Mouse (Mus musculus) C2C12 (cell line): ENCODE measurements around the gene F13a1. TPM values are rescaled to one million over a fixed set of nuclear protein-coding genes. Genes with fewer than 3 reads are reported as not detected.

Experiments used
- H3K27me3 ChIP-seq: one replicate; pipeline ENCODE4 v1.6.1; 2011; ENCODE audit not compliant: control insufficient read depth, insufficient read depth, insufficient read length
- H3K36me3 ChIP-seq: one replicate; pipeline ENCODE4 v1.6.1; 2011; ENCODE audit not compliant: control insufficient read depth, insufficient read depth
- H3K4me3 ChIP-seq: one replicate; pipeline ENCODE4 v1.5.1; 2011; ENCODE audit warnings: mild to moderate bottlenecking, control low read depth; ENCODE audit not compliant: poor library complexity, insufficient read depth, severe bottlenecking
- H3K79me2 ChIP-seq: one replicate; pipeline ENCODE4 v1.6.1; 2011; ENCODE audit not compliant: control insufficient read depth, insufficient read depth
- H3K79me3 ChIP-seq: one replicate; pipeline ENCODE4 v1.6.1; 2011; ENCODE audit warnings: low read depth, control low read depth
- H3ac ChIP-seq: one replicate; pipeline ENCODE3; 2011; ENCODE audit warnings: low read depth; ENCODE audit not compliant: control insufficient read depth, insufficient read length
- CEBPB ChIP-seq: IDR thresholded peaks from one replicate; pipeline ENCODE4 v1.6.1; 2011; ENCODE audit warnings: low read depth, mild to moderate bottlenecking, control low read depth, moderate library complexity
- CTCF ChIP-seq: IDR thresholded peaks from one replicate; pipeline ENCODE4 v1.5.1; 2011; ENCODE audit not compliant: control insufficient read depth, insufficient read depth, insufficient read length
- FOSL1 ChIP-seq: IDR thresholded peaks from one replicate; pipeline ENCODE4 v1.8.0; 2011; ENCODE audit warnings: mild to moderate bottlenecking, low read length; ENCODE audit not compliant: poor library complexity, insufficient read depth, severe bottlenecking
- MAX ChIP-seq: IDR thresholded peaks from one replicate; pipeline ENCODE4 v1.6.1; 2011; ENCODE audit warnings: mild to moderate bottlenecking, control low read depth
- MYOD1 ChIP-seq: IDR thresholded peaks from one replicate; pipeline ENCODE4 v1.6.1; 2011; ENCODE audit warnings: low read depth; ENCODE audit not compliant: control insufficient read depth, insufficient read length
- MYOG ChIP-seq: IDR thresholded peaks from one replicate; pipeline ENCODE4 v1.6.1; 2011; ENCODE audit not compliant: control insufficient read depth, insufficient read length; ENCODE audit errors: extremely low read depth
- USF1 ChIP-seq: IDR thresholded peaks from one replicate; pipeline ENCODE4 v1.6.1; 2011; ENCODE audit warnings: low read depth, mild to moderate bottlenecking, control low read depth, moderate library complexity
- long read RNA-seq, 2 experiments: library from polyadenylated mRNA; unstranded; transcript quantifications; one replicate each; pipeline ENCODE4 v2.0.0; 2019 to 2020
- polyA plus RNA-seq: library from polyadenylated mRNA; unstranded; fragments of >200 nt; fragmentation: generic; extraction: Trizol; gene quantifications from one replicate; pipeline ENCODE4 v1.2.1, GENCODE M21; 2012; ENCODE audit warnings: missing spikeins

F13a1 gene
- 0.01 TPM for polyA plus RNA-seq
- long read RNA-seq, experiment 1: 0 reads
- long read RNA-seq, experiment 2, partial matches to known transcripts: 0 of 1 reads
- long read RNA-seq, experiment 2, other reads (novel, unspliced or antisense): 0 of 1 reads

GRCm38 (mm10) chr13:37050126-37050525 lies at the start of gene F13a1:
F13a1 (minus strand) TSS chr13:37050244.
- Histone ChIP-seq H3K79me3 (no peaks in the 10 kb centered on the region), H3K4me3 (no peak within 1 kb of the TSS), H3K27me3 (no peaks in the 10 kb centered on the region), H3ac (no peak within 1 kb of the TSS), H3K36me3 (no peaks in the 10 kb centered on the region), H3K79me2 (no peaks in the 10 kb centered on the region)
- no peak for TF ChIP-seq MYOD1
- TF ChIP-seq USF1: no peak
- TF ChIP-seq CEBPB: no peak

GRCm38 (mm10) chr13:37091620-37092019 lies 41.6 kb upstream of the F13a1 start:
- TF ChIP-seq MAX: no peak
- no peak for TF ChIP-seq CEBPB
- TF ChIP-seq MYOD1: no peak
- TF ChIP-seq USF1: no peak
- no peak for TF ChIP-seq CTCF
- TF ChIP-seq FOSL1: no peak
- no peak for TF ChIP-seq MYOG
- H3K27me3 ChIP-seq: no peaks in the 10 kb centered on the region
- no peaks in the 10 kb centered on the region for H3K36me3 ChIP-seq
- no peaks in the 10 kb centered on the region for H3K79me2 ChIP-seq
- no peak overlapping the region for H3ac ChIP-seq
- no peaks in the 10 kb centered on the region for H3K79me3 ChIP-seq
- H3K4me3 ChIP-seq: no peak overlapping the region

- Histone ChIP-seq H3K4me3 (no peak overlapping the region), H3K79me2 (no peaks in the 10 kb centered on the region), H3K36me3 (no peaks in the 10 kb centered on the region), H3ac (no peak overlapping the region), H3K79me3 (no peaks in the 10 kb centered on the region), H3K27me3 (no peaks in the 10 kb centered on the region)
- TF ChIP-seq MAX: no peak
- no peak for TF ChIP-seq MYOD1
- no peak for TF ChIP-seq CTCF
- no peak for TF ChIP-seq CEBPB
- no peak for TF ChIP-seq USF1
- TF ChIP-seq FOSL1: no peak
- no peak for TF ChIP-seq MYOG
These were observed 39.1 kb upstream of the F13a1 start for GRCm38 (mm10) chr13:37089104-37089503.

GRCm38 (mm10) chr13:37081506-37082241 lies 31.6 kb upstream of the F13a1 start:
- H3K27me3 ChIP-seq: no peaks in the 10 kb centered on the region
- no peaks in the 10 kb centered on the region for H3K79me2 ChIP-seq
- H3K36me3 ChIP-seq: no peaks in the 10 kb centered on the region
- no peak for TF ChIP-seq CTCF
- no peak for TF ChIP-seq USF1
- TF ChIP-seq MAX: no peak
- TF ChIP-seq FOSL1: no peak
- TF ChIP-seq MYOD1: no peak
- TF ChIP-seq MYOG: no peak
- no peaks in the 10 kb centered on the region for H3K79me3 ChIP-seq
- no peak overlapping the region for H3K4me3 ChIP-seq
- H3ac ChIP-seq: no peak overlapping the region

- no peaks in the 10 kb centered on the region for H3K79me2 ChIP-seq
- no peaks in the 10 kb centered on the region for H3K27me3 ChIP-seq
- TF ChIP-seq MAX (peak; percentile 57), USF1 (peak; percentile 60), FOSL1 (no peak), CTCF (no peak), MYOD1 (peak; percentile 81), MYOG (no peak), CEBPB (no peak)
- H3K36me3 ChIP-seq: no peaks in the 10 kb centered on the region
- no peaks in the 10 kb centered on the region for H3K79me3 ChIP-seq
- H3K4me3 ChIP-seq: no peak overlapping the region
- no peak overlapping the region for H3ac ChIP-seq
These were observed 21.3 kb upstream of the F13a1 start for GRCm38 (mm10) chr13:37071390-37071789.

- H3K79me2 ChIP-seq: no peaks in the 10 kb centered on the region
- H3K36me3 ChIP-seq: no peaks in the 10 kb centered on the region
- no peak for TF ChIP-seq MAX
- TF ChIP-seq FOSL1: no peak
- TF ChIP-seq CEBPB: no peak
- TF ChIP-seq CTCF: no peak
- TF ChIP-seq USF1: no peak
- no peak for TF ChIP-seq MYOD1
- no peak for TF ChIP-seq MYOG
- no peak overlapping the region for H3ac ChIP-seq
- H3K4me3 ChIP-seq: no peak overlapping the region
- H3K79me3 ChIP-seq: no peaks in the 10 kb centered on the region
- H3K27me3 ChIP-seq: no peaks in the 10 kb centered on the region
These were observed 20.8 kb upstream of the F13a1 start for GRCm38 (mm10) chr13:37070824-37071223.
